Mouse (Mus musculus) adrenal gland (tissue): ENCODE measurements around the gene Rbp2.

Experiments used
- intact Hi-C: fragments of 180-260 bp; cut with DNase I; formaldehyde crosslinking; loops from one replicate; pipeline ENCODE4 v1.15.1; 2025
- long read RNA-seq, 2 experiments: library from polyadenylated mRNA; unstranded; transcript quantifications; one replicate each; pipeline ENCODE4 v2.0.0; 2020; ENCODE audit warnings: borderline replicate concordance in 1 of 2; ENCODE audit not compliant: insufficient replicate concordance in 1 of 2

Rbp2 gene
- long read RNA-seq, experiment 1, result 0 reads
- long read RNA-seq, experiment 2, result 0 reads

GRCm38 (mm10) chr9:98485815-98486214 lies at the start of gene Rbp2:
Gene Rbp2 (plus strand): TSS chr9:98486115.
- intact Hi-C loops, result no loop called here

GRCm38 (mm10) chr9:98437819-98438218 lies 48.1 kb upstream of the Rbp2 start:
- intact Hi-C loops, result no loop called here

- intact Hi-C loops, result no loop called here
These were observed 46.8 kb upstream of the Rbp2 start for GRCm38 (mm10) chr9:98439091-98439490.

GRCm38 (mm10) chr9:98442638-98443037 lies 43.3 kb upstream of the Rbp2 start:
- intact Hi-C loops, result loop anchor here (2.0 kb wide), 1 partner anchor 96 kb away; no protein-coding TSS in a partner anchor

GRCm38 (mm10) chr9:98445359-98446149 lies 40.4 kb upstream of the Rbp2 start:
- intact Hi-C loops, result no loop called here

GRCm38 (mm10) chr9:98450976-98451375 lies 34.9 kb upstream of the Rbp2 start:
- intact Hi-C loops, result no loop called here

- intact Hi-C loops, result no loop called here
These were observed 19.2 kb upstream of the Rbp2 start for GRCm38 (mm10) chr9:98466709-98467108.

GRCm38 (mm10) chr9:98480172-98480749 lies 5.7 kb upstream of the Rbp2 start:
- intact Hi-C loops, result no loop called here

GRCm38 (mm10) chr9:98482256-98482655 lies 3.7 kb upstream of the Rbp2 start:
- intact Hi-C loops, result no loop called here

GRCm38 (mm10) chr9:98485020-98485419 lies 895 bp upstream of the Rbp2 start:
- intact Hi-C loops, result no loop called here

GRCm38 (mm10) chr9:98487273-98487672 lies 1.4 kb downstream of the Rbp2 start:
- intact Hi-C loops, result no loop called here

GRCm38 (mm10) chr9:98489532-98489931 lies 3.6 kb downstream of the Rbp2 start:
- intact Hi-C loops, result no loop called here

GRCm38 (mm10) chr9:98490128-98490527 lies 4.2 kb downstream of the Rbp2 start:
- intact Hi-C loops, result no loop called here

GRCm38 (mm10) chr9:98491071-98491470 lies 5.2 kb downstream of the Rbp2 start:
- intact Hi-C loops, result no loop called here

GRCm38 (mm10) chr9:98492212-98492611 lies 6.3 kb downstream of the Rbp2 start:
- intact Hi-C loops, result no loop called here

GRCm38 (mm10) chr9:98492821-98493220 lies 6.9 kb downstream of the Rbp2 start:
- intact Hi-C loops, result no loop called here

- intact Hi-C loops, result no loop called here
These were observed 11.2 kb downstream of the Rbp2 start for GRCm38 (mm10) chr9:98497157-98497556.

GRCm38 (mm10) chr9:98497990-98498389 lies 12.1 kb downstream of the Rbp2 start:
- intact Hi-C loops, result no loop called here

- intact Hi-C loops, result no loop called here
These were observed 12.9 kb downstream of the Rbp2 start for GRCm38 (mm10) chr9:98498717-98499268.

- intact Hi-C loops, result no loop called here
These were observed 13.7 kb downstream of the Rbp2 start for GRCm38 (mm10) chr9:98499601-98500000.

GRCm38 (mm10) chr9:98507480-98507879 lies 21.6 kb downstream of the Rbp2 start:
- intact Hi-C loops, result no loop called here

- intact Hi-C loops, result no loop called here
These were observed 24.6 kb downstream of the Rbp2 start for GRCm38 (mm10) chr9:98510363-98511055.
